Mouse (Mus musculus): ENCODE results near the gene Vmn1r19. TPM values are rescaled to one million over a fixed set of nuclear protein-coding genes. Genes with fewer than 3 reads are reported as not detected.

The Vmn1r19 gene
- polyA plus RNA-seq (2017; shearing (Covaris generic)) = not detected

GRCm38 (mm10) chr6:57403480-57403879 lies at the start of gene Vmn1r19:
Vmn1r19 (plus strand) TSS chr6:57403780.

DNA sequence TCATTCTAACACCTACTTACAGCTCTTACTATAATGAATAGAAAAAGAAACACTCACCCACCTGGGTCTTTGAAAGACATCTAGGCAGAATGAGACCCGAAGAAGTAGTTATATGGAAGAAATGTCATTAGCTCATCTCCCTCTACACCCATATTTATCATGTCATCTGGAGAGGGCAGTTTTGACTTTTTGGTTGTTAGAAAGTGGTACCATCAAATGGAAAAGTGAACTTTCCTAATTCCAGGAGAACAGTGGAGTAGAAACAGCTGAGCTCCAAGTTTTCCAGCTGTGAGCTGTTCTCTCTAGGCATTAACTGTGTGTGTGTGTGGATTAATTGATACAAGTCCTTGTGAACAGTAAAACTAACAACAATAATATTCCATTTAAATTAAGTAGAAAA lies 40.0 kb upstream of the Vmn1r19 start, which contains the start of gene Vmn1r17:
Vmn1r17 (minus strand) TSS at position 101 of the 400 bp plus-strand sequence.

DNA sequence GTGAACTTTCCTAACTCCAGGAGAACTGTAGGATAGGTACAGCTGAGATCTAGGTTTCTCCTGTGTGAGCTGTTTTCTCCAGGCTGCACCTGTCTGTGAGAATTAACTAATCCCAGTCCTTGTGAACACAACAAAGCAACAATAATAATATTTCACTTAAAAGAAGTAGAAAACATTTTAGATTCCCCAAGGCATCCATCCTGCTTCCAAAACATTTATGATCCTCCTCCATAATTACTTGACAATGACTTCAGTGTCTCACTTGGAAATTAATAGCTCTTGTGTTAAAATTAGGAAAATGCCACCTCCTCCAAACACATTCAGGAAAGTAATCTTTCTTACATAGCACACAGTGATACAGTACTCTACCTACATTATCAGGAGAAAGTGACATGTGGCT lies 7.9 kb upstream of the Vmn1r19 start, which contains the start of gene Vmn1r18:
Vmn1r18 (minus strand) TSS at position 101 of the 400 bp plus-strand sequence.

DNA sequence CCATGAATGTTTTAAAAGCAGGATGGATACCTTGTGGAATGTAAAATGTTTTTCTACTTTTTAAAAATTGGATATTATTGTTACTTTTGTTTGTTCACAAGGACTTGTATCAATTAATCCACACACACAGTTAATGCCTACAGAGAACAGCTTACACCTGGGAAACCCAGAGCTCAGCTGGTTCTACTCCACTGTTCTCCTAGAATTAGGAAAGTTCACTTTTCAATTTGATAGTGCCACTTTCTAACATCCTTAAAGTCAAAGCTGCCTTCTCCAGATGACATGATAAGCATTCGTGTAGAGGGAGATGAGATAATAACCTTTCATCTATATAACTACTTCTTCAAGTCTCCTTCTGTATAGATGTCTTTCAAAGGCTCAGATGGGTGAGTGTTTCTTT lies 25.1 kb downstream of the Vmn1r19 start, which contains the start of gene Vmn1r20:
Vmn1r20 (plus strand) TSS at position 301 of the 400 bp plus-strand sequence.

Other genes with a start within 250 kb of the Vmn1r19 start
- 0.37 TPM for gene Vmn1r12, start 246.9 kb upstream of the Vmn1r19 start, polyA plus RNA-seq (2017; shearing (Covaris generic))
- gene Vmn1r13, start 200.5 kb upstream of the Vmn1r19 start, polyA plus RNA-seq (2017; shearing (Covaris generic)) = 1.1 TPM
- gene Vmn1r14, start 172.1 kb upstream of the Vmn1r19 start, polyA plus RNA-seq (2017; shearing (Covaris generic)) = not detected
- gene Vmn1r15, start 145.8 kb upstream of the Vmn1r19 start, polyA plus RNA-seq (2017; shearing (Covaris generic)) = not detected
- not detected for gene Vmn1r16, start 74.3 kb upstream of the Vmn1r19 start, polyA plus RNA-seq (2017; shearing (Covaris generic))
- not detected for gene Vmn1r17, start 40.1 kb upstream of the Vmn1r19 start, polyA plus RNA-seq (2017; shearing (Covaris generic))
- gene Vmn1r18, start 8.0 kb upstream of the Vmn1r19 start, polyA plus RNA-seq (2017; shearing (Covaris generic)) = not detected
- not detected for gene Vmn1r20, start 25.1 kb downstream of the Vmn1r19 start, polyA plus RNA-seq (2017; shearing (Covaris generic))
- gene Ppm1k, start 131.7 kb downstream of the Vmn1r19 start, polyA plus RNA-seq (2017; shearing (Covaris generic)) = 12.8 TPM
- gene Herc6, start 177.2 kb downstream of the Vmn1r19 start, polyA plus RNA-seq (2017; shearing (Covaris generic)) = 24.0 TPM

Data from effector memory CD4-positive, alpha-beta T cell, adult 7 months (primary cell).